Mouse (Mus musculus): ENCODE results near the gene Trafd1. TPM values are rescaled to one million over a fixed set of nuclear protein-coding genes. Genes with fewer than 3 reads are reported as not detected.
"Not testable (repeated sequence)": the region's sequence is repeated elsewhere in the genome, so short reads cannot be mapped to it uniquely, and the experiment has no call there.

Trafd1 gene
- polyA plus RNA-seq, 1 experiment from 2014 or later = 124 TPM

DNA sequence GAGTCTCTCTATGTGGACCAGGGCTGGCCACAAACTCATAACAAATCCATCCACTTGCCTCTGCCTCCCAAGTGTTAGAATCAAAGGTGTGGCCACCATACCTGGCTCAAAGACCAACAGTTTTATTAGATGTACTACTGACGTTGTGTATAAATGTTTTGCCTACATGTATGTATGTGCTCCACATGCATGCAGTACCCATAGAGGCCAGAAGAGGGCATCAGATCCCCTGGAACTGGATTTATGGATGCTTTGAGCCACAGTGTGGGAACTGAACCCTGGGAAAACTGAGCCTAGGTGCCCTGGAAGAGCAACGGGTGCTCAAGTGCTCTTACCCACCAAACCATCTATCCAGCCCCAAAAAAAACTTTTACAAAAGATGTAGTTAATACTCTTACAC, 4.7 kb downstream of the Trafd1 start:
- peaks cover 59% of the 10 kb centered on the region for H3K36me3 ChIP-seq
- ATAC-seq (ENCODE audit: low FRiP score, low read depth) = no peak
- 96% methylated on average over 2 of the region's 2 CpGs for WGBS
- H3K27me3 ChIP-seq = no peaks in the 10 kb centered on the region
- H3K4me2 ChIP-seq (replicated peaks) = no peak overlapping the region
- H3K27ac ChIP-seq (replicated peaks) = no peak overlapping the region
- H3K4me3 ChIP-seq = no peak overlapping the region
- H3K9me3 ChIP-seq = peaks cover 8% of the 10 kb centered on the region; the same call in 1 of the 2 replicates
- no peak overlapping the region for H3K9ac ChIP-seq (replicated peaks)
- H3K4me1 ChIP-seq = peaks cover 14% of the 10 kb centered on the region

DNA sequence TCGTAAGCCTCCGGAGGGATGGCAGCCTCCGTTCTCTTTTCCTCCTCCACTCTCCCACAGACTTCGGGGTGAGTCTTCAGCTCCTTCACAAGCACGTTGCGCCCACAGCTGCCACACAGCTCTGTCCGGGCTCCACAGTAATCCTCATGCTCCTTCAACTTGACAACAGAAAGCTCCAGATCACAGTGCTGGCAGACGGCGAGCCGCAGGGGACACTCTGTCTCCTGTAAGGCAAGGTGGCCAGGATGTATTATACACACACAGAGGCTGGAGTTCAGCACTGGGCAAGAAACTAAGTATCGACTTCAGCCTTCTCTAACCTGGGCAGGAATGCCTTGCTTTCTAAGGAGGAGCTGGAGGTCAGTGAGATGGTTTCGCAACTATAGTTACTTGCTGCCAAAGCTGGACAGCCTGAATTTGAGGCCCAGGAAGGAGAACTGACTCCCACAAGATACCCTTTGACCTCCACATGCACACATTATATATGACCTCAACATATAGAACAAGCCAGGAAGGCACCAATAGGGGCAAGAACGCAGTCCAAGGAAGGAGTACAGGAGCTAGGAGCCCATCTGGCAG, 6.7 kb downstream of the Trafd1 start:
- Histone ChIP-seq H3K27me3 (no peaks in the 10 kb centered on the region), H3K9ac (replicated peaks) (no peak overlapping the region), H3K4me2 (replicated peaks) (no peak overlapping the region), H3K4me3 (no peak overlapping the region), H3K36me3 (peaks cover 76% of the 10 kb centered on the region), H3K9me3 (peaks cover 8% of the 10 kb centered on the region; the same call in 1 of the 2 replicates), H3K27ac (replicated peaks) (no peak overlapping the region), H3K4me1 (peaks cover 8% of the 10 kb centered on the region; the same call in 1 of the 2 replicates)
- WGBS = 95% methylated on average over 13 of the region's 13 CpGs
- ATAC-seq (ENCODE audit: low FRiP score, low read depth) = no peak

DNA sequence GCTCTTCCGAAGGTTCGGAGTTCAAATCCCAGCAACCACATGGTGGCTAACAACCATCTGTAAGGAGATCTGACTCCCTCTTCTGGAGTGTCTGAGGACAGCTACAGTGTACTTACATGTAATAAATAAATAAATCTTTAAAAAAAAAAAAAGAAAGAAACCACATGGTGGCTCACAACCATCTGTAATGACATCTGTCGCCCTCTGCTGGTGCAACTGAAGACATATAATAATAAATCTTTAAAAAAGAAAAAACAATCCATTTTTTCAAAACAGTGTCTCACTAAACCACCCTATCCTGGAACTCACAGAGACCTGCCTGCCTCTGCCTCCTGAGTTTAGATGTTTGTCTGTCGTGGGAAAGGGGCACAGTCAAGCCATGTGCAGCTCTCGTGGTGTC, 8.5 kb downstream of the Trafd1 start:
- not testable (repeated sequence) for H3K4me2 ChIP-seq (replicated peaks); ATAC-seq (ENCODE audit: low FRiP score, low read depth); H3K9ac ChIP-seq (replicated peaks); H3K4me3 ChIP-seq; H3K9me3 ChIP-seq; H3K4me1 ChIP-seq; H3K27me3 ChIP-seq; H3K27ac ChIP-seq (replicated peaks)
- peaks cover 88% of the 10 kb centered on the region for H3K36me3 ChIP-seq
- 73% methylated on average over 5 of the region's 5 CpGs for WGBS

DNA sequence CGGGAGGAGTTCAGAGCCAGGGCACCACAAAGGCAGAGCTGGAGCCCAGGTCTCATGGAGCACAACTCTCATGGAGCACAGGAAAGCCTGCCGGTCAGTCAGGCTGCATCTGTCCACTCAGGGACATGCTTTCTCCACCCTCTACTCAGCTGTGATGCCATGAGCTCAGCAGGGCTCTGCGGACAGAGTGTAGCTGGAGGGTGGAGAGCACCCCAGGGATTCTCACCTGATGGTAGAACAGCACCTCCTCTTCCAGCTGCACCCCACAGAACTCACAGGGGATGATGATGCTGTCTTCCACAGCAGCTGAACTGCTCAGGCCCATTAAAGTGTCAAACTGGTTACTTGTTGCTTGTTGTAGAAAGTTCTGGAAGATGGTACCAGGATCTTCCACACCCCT, 10.6 kb downstream of the Trafd1 start:
- no peak overlapping the region for H3K9ac ChIP-seq (replicated peaks)
- H3K9me3 ChIP-seq = no peaks in the 10 kb centered on the region
- ATAC-seq (ENCODE audit: low FRiP score, low read depth) = no peak
- 97% methylated on average over 3 of the region's 3 CpGs for WGBS
- H3K27me3 ChIP-seq = no peaks in the 10 kb centered on the region
- H3K4me2 ChIP-seq (replicated peaks) = no peak overlapping the region
- H3K4me3 ChIP-seq = no peak overlapping the region
- no peaks in the 10 kb centered on the region for H3K4me1 ChIP-seq
- peaks cover 79% of the 10 kb centered on the region for H3K36me3 ChIP-seq
- H3K27ac ChIP-seq (replicated peaks) = no peak overlapping the region

DNA sequence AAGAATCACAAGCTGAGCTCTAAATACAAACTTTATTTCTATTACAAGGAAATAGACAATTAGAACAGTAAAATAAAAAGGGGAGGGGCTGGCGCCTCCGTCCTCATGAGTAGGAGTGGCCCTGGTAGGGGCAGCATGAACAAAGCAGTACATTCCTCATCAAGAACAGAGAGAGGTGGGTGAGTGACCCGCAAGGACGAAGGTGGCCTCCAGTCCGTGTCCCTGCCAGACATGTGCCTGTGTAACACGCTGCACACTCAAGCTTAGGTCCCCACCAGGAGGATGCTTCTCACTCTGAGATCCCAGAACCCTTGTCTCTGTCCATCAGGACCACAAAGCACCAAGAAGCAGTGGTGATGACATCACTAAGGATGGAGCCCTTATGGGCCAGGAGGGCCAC, 13.7 kb downstream of the Trafd1 start:
- 95% methylated on average over 6 of the region's 6 CpGs for WGBS

DNA sequence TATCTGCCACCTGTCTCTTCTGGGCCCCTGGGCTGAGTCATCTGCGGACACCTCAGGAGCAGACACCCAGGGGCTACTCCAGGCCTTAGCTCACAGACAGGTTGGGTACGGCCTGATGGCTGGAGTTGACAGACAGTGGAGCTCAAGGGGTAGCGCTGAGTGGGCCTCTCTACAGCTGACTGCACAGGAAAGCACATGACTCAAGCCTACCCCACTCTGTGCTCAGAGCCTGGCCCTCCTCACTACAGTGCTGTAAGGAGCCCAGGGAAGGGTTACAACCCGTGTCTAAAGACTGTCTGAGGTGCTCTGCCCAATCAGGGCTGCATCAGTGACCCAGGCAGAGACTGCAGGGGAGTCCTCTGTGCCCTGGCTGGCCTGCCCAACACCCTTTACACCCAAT, 18.2 kb downstream of the Trafd1 start:
- Histone ChIP-seq H3K9me3 (no peaks in the 10 kb centered on the region), H3K4me2 (replicated peaks) (no peak overlapping the region), H3K9ac (replicated peaks) (no peak overlapping the region), H3K27ac (replicated peaks) (no peak overlapping the region), H3K4me3 (no peak overlapping the region), H3K27me3 (no peaks in the 10 kb centered on the region), H3K4me1 (no peaks in the 10 kb centered on the region), H3K36me3 (peaks cover 85% of the 10 kb centered on the region)
- no peak for ATAC-seq (ENCODE audit: low FRiP score, low read depth)
- 91% methylated on average over 4 of the region's 4 CpGs for WGBS

More for the DNA sequence above, 13.7 kb downstream of the Trafd1 start:
- no peak for ATAC-seq (ENCODE audit: low FRiP score, low read depth)
- H3K4me3 ChIP-seq = no peak overlapping the region
- no peaks in the 10 kb centered on the region for H3K27me3 ChIP-seq
- H3K9me3 ChIP-seq = no peaks in the 10 kb centered on the region
- no peak overlapping the region for H3K27ac ChIP-seq (replicated peaks)
- no peak overlapping the region for H3K4me2 ChIP-seq (replicated peaks)
- H3K4me1 ChIP-seq = no peaks in the 10 kb centered on the region
- peaks cover 78% of the 10 kb centered on the region for H3K36me3 ChIP-seq
- no peak overlapping the region for H3K9ac ChIP-seq (replicated peaks)

DNA sequence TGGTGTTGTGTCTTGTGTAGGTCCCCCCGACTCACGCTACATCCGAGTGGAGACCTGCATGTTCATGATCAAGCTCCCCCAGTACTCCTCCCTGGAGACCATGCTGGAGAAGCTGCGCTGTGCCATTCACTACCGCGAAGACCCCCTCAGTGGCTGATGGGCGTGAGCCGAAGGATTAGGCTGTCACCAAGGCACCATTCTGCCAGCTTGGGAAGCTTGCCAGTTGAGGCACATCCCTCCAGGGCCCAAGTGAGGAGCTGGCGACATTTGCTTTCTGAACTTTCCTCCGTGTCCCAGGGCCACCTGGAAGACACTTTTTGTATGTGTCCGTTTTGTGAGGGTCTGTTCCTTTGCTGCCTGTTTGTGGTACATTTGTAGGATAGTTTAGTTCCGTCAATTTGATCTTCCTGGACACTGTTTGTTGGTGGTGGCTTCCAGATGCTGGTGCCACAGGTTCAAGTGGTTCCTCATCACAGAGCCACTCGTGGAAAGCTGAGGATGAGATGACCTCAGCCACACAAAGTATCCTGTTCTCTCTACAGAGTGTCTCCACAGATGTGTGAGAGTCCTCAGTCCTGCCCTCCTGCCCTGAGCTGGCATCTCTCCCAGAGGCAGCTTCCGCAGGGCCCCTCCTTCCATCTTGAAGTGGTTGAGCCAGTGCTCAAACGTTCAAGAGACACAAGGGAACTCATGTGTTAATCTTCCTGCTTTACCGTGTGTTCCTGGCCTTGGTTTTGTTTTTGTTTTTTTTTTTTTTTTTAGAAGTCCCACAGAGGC, 18.8 kb downstream of the Trafd1 start:
- Histone ChIP-seq H3K27me3 (no peaks in the 10 kb centered on the region), H3K4me2 (replicated peaks) (no peak overlapping the region), H3K9me3 (no peaks in the 10 kb centered on the region), H3K4me3 (no peak overlapping the region), H3K27ac (replicated peaks) (no peak overlapping the region), H3K9ac (replicated peaks) (no peak overlapping the region), H3K36me3 (peaks cover 85% of the 10 kb centered on the region), H3K4me1 (no peaks in the 10 kb centered on the region)
- no peak for ATAC-seq (ENCODE audit: low FRiP score, low read depth)
- WGBS = 84% methylated on average over 16 of the region's 16 CpGs

DNA sequence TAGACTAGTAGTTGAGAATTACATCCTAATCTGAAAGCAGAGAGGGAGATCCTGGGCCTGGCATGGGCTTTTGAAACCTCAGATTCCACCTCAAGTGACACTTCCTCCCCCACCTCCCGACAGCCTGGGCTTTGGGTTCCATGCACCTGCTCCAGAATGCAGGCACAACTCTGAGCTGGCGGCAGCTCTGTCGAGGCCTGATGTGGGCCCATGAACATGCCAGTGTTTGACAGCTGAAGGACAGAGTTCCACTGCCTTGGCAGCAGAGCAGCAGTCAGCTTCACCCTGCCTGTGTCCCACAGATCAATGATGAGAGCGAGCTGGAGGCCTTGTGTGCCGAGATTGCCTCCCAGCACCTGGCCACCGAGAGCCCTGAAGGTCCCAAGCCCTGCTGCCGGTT, 22.0 kb downstream of the Trafd1 start:
- Histone ChIP-seq H3K4me2 (replicated peaks) (no peak overlapping the region), H3K4me1 (no peaks in the 10 kb centered on the region), H3K36me3 (peaks cover 96% of the 10 kb centered on the region), H3K27me3 (no peaks in the 10 kb centered on the region), H3K4me3 (no peak overlapping the region), H3K9me3 (no peaks in the 10 kb centered on the region), H3K9ac (replicated peaks) (no peak overlapping the region), H3K27ac (replicated peaks) (no peak overlapping the region)
- ATAC-seq (ENCODE audit: low FRiP score, low read depth) = no peak
- 89% methylated on average over 7 of the region's 7 CpGs for WGBS

DNA sequence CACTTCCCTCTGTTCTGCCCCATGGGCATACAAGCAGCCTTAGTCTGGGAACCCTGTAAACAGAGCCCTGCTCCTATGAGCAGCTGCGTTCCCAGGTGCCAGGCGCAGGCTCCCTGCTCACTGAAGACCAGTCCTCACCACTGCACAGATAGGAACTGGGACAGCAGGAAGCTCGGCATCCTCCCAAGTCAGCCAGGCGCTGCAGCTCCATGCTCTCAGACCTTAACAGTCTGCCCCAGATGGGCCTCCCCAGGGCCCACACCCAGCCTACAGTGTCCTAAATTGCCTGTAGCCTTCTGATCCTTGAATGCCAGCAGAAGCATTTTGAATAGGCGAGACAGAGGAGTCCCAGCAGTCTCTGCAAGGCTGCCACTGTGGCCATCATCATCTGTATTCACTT, 23.7 kb downstream of the Trafd1 start:
- Histone ChIP-seq H3K9me3 (no peaks in the 10 kb centered on the region), H3K36me3 (peaks cover 97% of the 10 kb centered on the region)
- WGBS = 90% methylated on average over 5 of the region's 5 CpGs

DNA sequence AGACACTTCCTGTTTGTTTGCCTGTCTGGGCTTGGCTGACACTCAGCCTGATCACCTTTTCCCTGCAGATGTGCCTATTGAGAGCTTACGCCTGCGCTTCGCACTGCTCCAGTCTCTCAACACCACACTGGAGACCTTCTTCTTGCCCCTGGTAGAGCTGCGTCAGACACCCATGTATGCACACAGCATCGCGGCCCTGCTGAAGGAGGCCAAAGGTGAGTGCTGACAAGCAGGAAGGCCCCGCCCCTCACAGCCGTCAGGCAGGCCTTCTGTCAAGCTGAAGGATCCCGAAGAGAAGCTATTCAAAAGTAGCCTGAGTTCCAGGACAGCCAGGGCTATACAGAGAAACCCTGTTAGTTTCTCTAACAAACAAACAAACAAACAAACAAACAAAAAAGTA, 26.2 kb downstream of the Trafd1 start:
- no peaks in the 10 kb centered on the region for H3K9me3 ChIP-seq
- no peak overlapping the region for H3K27ac ChIP-seq (replicated peaks)
- H3K4me2 ChIP-seq (replicated peaks) = no peak overlapping the region
- ATAC-seq (ENCODE audit: low FRiP score, low read depth) = no peak
- H3K27me3 ChIP-seq = no peaks in the 10 kb centered on the region
- H3K4me3 ChIP-seq = no peak overlapping the region
- H3K36me3 ChIP-seq = peaks cover 98% of the 10 kb centered on the region
- 76% methylated on average over 9 of the region's 9 CpGs for WGBS
- no peaks in the 10 kb centered on the region for H3K4me1 ChIP-seq
- H3K9ac ChIP-seq (replicated peaks) = no peak overlapping the region

More for the DNA sequence above, 23.7 kb downstream of the Trafd1 start:
- Histone ChIP-seq H3K27me3 (no peaks in the 10 kb centered on the region), H3K4me1 (no peaks in the 10 kb centered on the region), H3K4me2 (replicated peaks) (no peak overlapping the region), H3K27ac (replicated peaks) (no peak overlapping the region), H3K9ac (replicated peaks) (no peak overlapping the region), H3K4me3 (no peak overlapping the region)
- no peak for ATAC-seq (ENCODE audit: low FRiP score, low read depth)

DNA sequence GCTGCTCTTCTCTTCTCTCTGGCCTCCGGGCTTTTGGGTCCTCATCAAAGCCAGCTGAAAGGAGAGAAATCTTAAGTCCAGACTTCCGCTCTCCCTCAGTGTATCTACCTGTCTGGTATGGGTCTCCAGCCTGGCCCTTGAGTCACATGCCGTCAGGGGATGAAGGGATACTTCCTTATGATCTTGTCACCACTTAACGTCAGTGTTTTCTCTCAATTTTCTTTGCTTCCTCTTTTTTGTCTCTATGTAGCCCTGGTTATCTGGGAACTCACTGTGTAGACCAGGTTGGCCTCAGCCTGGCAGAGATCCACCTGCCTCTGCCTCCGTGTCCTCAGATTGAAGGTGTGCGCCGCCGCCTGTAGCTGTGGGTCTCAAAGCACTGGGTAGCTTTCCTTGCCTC, 41.4 kb downstream of the Trafd1 start:
- H3K4me3 ChIP-seq = no peak overlapping the region
- H3K27me3 ChIP-seq = no peaks in the 10 kb centered on the region
- peaks cover 90% of the 10 kb centered on the region for H3K36me3 ChIP-seq
- no peaks in the 10 kb centered on the region for H3K9me3 ChIP-seq
- no peak overlapping the region for H3K4me2 ChIP-seq (replicated peaks)
- no peak for ATAC-seq (ENCODE audit: low FRiP score, low read depth)
- no peaks in the 10 kb centered on the region for H3K4me1 ChIP-seq
- 95% methylated on average over 8 of the region's 8 CpGs for WGBS
- H3K27ac ChIP-seq (replicated peaks) = no peak overlapping the region
- H3K9ac ChIP-seq (replicated peaks) = no peak overlapping the region

DNA sequence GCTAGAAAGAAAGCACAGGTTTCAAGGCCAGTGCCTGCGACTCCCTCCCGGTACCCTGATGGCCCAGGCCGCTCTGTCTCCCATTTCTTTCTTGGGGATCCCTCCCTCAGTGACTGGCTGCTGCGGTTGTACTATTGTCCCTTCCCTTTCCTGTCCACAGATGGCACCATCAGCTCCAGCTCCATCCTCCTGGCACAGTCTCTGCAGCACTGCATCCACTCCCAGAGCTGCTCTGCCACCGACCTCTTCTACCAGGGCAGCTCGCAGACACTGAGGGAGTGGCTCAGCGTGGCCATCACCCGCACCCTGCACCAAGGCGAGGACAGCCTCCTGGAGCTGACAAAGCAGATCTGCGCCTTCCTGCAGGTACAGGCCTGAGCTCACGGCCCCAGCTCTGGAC, 42.9 kb downstream of the Trafd1 start:
- Histone ChIP-seq H3K9me3 (no peaks in the 10 kb centered on the region), H3K4me3 (no peak overlapping the region), H3K4me2 (replicated peaks) (no peak overlapping the region), H3K9ac (replicated peaks) (no peak overlapping the region), H3K27me3 (no peaks in the 10 kb centered on the region), H3K36me3 (peaks cover 90% of the 10 kb centered on the region), H3K27ac (replicated peaks) (no peak overlapping the region), H3K4me1 (no peaks in the 10 kb centered on the region)
- 93% methylated on average over 11 of the region's 11 CpGs for WGBS
- no peak for ATAC-seq (ENCODE audit: low FRiP score, low read depth)

Measured in midbrain, embryonic 12.5 days (tissue).